Mouse (Mus musculus) midbrain, embryonic 12.5 days (tissue): ENCODE data around the gene Afmid. TPM values are rescaled to one million over a fixed set of nuclear protein-coding genes. Genes with fewer than 3 reads are reported as not detected.

Source experiments
- ATAC-seq: fragments of 200-750 bp; cut with Nextera tagmentation; 2 replicates; pipeline ENCODE4 v1.8.0; 2017; ENCODE audit warnings: low read depth, moderate TSS enrichment, moderate library complexity; ENCODE audit not compliant: low FRiP score
- H3K27ac ChIP-seq: fragments of 300-500 bp; sonication (generic); replicated peaks from 2 replicates; pipeline ENCODE4 v1.5.1; 2016; ENCODE audit warnings: mild to moderate bottlenecking
- H3K27me3 ChIP-seq: fragments of 300-500 bp; sonication (generic); 2 replicates; pipeline ENCODE4 v1.6.1; 2016; ENCODE audit warnings: mild to moderate bottlenecking
- H3K36me3 ChIP-seq: fragments of 300-500 bp; sonication (generic); 2 replicates; pipeline ENCODE4 v1.6.1; 2016
- H3K4me1 ChIP-seq: fragments of 300-500 bp; sonication (generic); 2 replicates; pipeline ENCODE4 v1.6.1; 2016
- H3K4me2 ChIP-seq: fragments of 300-500 bp; sonication (generic); replicated peaks from 2 replicates; pipeline ENCODE4 v1.6.1; 2016; ENCODE audit warnings: mild to moderate bottlenecking, moderate library complexity
- H3K4me3 ChIP-seq: fragments of 300-500 bp; sonication (generic); 2 replicates; pipeline ENCODE4 v1.5.1; 2016; ENCODE audit warnings: mild to moderate bottlenecking
- H3K9ac ChIP-seq: fragments of 300-500 bp; sonication (generic); replicated peaks from 2 replicates; pipeline ENCODE4 v1.6.1; 2016; ENCODE audit warnings: mild to moderate bottlenecking, moderate library complexity
- H3K9me3 ChIP-seq: fragments of 300-500 bp; sonication (generic); 2 replicates; pipeline ENCODE4 v1.6.1; 2016; ENCODE audit warnings: mild to moderate bottlenecking
- WGBS: fragments of 180-500 bp; shearing (Covaris S2); methylation state at CpG from one replicate; pipeline ENCODE4 v1.1.7; 2016; 5-methylcytosine and 5-hydroxymethylcytosine counted together
- polyA plus RNA-seq: library from polyadenylated mRNA; unstranded; fragments of >200 nt; fragmentation: Nextera tagmentation; extraction: Ambion mirVana; gene quantifications from 2 replicates; pipeline ENCODE4 v1.2.1, GENCODE M21; 2016

The Afmid gene
- polyA plus RNA-seq, 1 experiment from 2014 or later: 4.4 TPM

DNA sequence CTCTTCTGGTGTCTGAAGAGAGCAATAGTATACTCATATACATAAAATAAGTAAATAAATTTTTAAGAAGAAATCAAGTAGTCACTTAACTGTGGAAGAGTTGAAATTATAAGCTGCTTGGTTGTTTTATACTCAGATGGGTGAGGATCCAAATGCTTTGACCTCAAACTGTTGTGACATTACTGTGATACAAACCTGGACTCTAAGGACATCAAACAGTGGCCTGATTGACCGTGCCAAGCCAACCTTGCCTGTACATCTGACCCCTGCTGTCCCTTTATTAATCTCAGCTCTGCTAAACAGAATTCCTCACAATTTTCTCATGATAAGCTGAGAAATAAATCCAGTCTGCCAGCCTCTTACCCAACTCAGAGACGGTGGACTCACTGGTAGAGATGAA, 19.9 kb downstream of the Afmid start:
- no peak overlapping the region for H3K27ac ChIP-seq
- no peaks in the 10 kb centered on the region for H3K36me3 ChIP-seq
- H3K4me2 ChIP-seq: no peak overlapping the region
- 84% methylated on average over 2 of the region's 2 CpGs for WGBS
- ATAC-seq: no peak
- peaks cover 23% of the 10 kb centered on the region for H3K4me1 ChIP-seq
- no peaks in the 10 kb centered on the region for H3K27me3 ChIP-seq
- H3K9me3 ChIP-seq: no peaks in the 10 kb centered on the region
- H3K4me3 ChIP-seq: no peak overlapping the region
- no peak overlapping the region for H3K9ac ChIP-seq

- 51% methylated on average over 5 of the region's 5 CpGs for WGBS
- peaks cover 28% of the 10 kb centered on the region for H3K4me1 ChIP-seq
These were observed 20.9 kb downstream of the Afmid start for GRCm38 (mm10) chr11:117846640-117847039.

DNA sequence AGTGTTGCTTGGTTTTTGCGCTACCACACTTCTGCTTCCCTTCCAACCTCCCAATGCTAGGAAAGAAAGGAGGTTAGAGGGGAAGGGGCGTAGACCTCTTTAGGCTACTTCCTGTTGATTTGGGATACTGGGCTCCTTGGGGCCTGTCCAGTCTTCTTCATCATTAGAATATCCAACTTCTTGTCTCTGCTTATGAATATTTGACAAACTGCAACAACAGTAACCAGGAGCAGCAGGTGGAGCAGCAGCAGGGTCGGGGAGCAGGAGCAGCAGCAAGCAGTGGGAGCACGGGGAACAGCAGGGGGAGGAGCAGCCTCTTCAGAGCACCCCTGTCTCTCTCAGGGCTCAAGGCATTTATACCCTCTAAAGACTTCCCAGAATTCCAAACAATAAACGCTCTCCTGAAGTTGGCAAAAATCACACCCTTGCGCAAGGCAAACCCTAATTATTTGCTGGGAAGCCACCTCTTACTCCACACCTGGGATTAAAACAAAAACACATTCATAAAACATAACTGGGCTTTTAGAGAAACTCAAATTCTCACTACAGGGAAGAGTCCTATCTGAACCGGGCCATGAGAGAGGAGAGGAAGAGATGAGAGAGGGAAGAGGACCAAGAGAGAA, 22.0 kb downstream of the Afmid start:
- ATAC-seq: no peak
- Histone ChIP-seq H3K27ac (peak overlapping the region; percentile 97), H3K27me3 (no peaks in the 10 kb centered on the region), H3K9me3 (no peaks in the 10 kb centered on the region), H3K36me3 (peaks cover 12% of the 10 kb centered on the region), H3K4me2 (peak overlapping the region; percentile 85), H3K4me3 (peak overlapping the region; percentile 65; the same call in 1 of the 2 replicates), H3K4me1 (peaks cover 28% of the 10 kb centered on the region), H3K9ac (peak overlapping the region; percentile 82)
- 83% methylated on average over 7 of the region's 7 CpGs for WGBS

More at GRCm38 (mm10) chr11:117846640-117847039, 20.9 kb downstream of the Afmid start:
- Histone ChIP-seq H3K27ac (no peak overlapping the region), H3K9ac (no peak overlapping the region), H3K36me3 (peaks cover 1% of the 10 kb centered on the region; the same call in 1 of the 2 replicates), H3K4me2 (no peak overlapping the region), H3K9me3 (no peaks in the 10 kb centered on the region), H3K27me3 (no peaks in the 10 kb centered on the region), H3K4me3 (no peak overlapping the region)
- ATAC-seq: no peak

- H3K9me3 ChIP-seq: no peaks in the 10 kb centered on the region
- peaks cover 28% of the 10 kb centered on the region for H3K4me1 ChIP-seq
- H3K9ac ChIP-seq: peak overlapping the region; percentile 82
- peak overlapping the region; percentile 97 for H3K27ac ChIP-seq
- H3K4me2 ChIP-seq: peak overlapping the region; percentile 85
- ATAC-seq: peak; percentile 83
- H3K27me3 ChIP-seq: no peaks in the 10 kb centered on the region
- H3K4me3 ChIP-seq: peak overlapping the region; percentile 65
- peaks cover 19% of the 10 kb centered on the region for H3K36me3 ChIP-seq
- WGBS: 10% methylated on average over 19 of the region's 19 CpGs
These were observed 22.7 kb downstream of the Afmid start for GRCm38 (mm10) chr11:117848271-117848984.

DNA sequence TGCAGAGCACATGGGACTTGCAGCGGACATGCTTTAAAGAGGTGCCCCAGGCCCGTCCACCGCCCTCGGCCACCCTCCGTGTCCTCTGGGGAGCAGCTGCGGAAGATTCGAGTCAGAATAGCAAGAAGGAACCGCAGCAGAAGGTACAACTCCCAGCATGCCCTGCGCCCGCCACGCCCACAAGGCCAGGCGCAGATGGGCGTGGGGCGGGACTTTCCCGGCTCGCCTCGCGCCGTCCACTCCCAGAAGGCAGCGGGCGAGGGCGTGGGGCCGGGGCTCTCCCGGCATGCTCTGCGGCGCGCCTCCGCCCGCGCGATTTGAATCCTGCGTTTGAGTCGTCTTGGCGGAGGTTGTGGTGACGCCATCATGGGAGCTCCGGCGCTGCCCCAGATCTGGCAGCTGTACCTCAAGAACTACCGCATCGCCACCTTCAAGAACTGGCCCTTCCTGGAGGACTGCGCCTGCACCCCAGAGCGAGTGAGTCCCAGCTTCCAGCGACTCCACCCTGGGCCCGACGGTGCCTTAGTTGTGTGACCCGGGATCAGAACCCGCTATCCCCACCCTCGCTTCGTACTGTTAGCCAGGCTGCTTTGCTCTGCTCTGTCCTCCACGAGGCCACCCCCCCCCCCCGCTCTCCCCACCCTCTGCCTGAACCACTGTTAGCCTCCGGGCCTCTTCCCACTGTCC, 23.4 kb downstream of the Afmid start, which contains the start of gene Birc5:
TSS of gene Birc5 (plus strand) at position 267 of the 687 bp plus-strand sequence.
- Histone ChIP-seq H3K36me3 (peaks cover 25% of the 10 kb centered on the region), H3K27me3 (no peaks in the 10 kb centered on the region), H3K9me3 (no peaks in the 10 kb centered on the region), H3K4me1 (peaks cover 28% of the 10 kb centered on the region), H3K4me2 (peak within 1 kb of the TSS; percentile 85), H3K4me3 (peak within 1 kb of the TSS; percentile 65), H3K9ac (peak within 1 kb of the TSS; percentile 82), H3K27ac (peak within 1 kb of the TSS; percentile 97)
- ATAC-seq: peak; percentile 94
- WGBS: under 1% methylated on average over 51 of the region's 51 CpGs

GRCm38 (mm10) chr11:117852875-117853274, 27.2 kb downstream of the Afmid start:
- peaks cover 57% of the 10 kb centered on the region for H3K36me3 ChIP-seq
- H3K9me3 ChIP-seq: no peaks in the 10 kb centered on the region
- H3K9ac ChIP-seq: no peak overlapping the region
- H3K27ac ChIP-seq: no peak overlapping the region
- WGBS: 95% methylated on average over 3 of the region's 3 CpGs
- H3K27me3 ChIP-seq: no peaks in the 10 kb centered on the region
- no peak overlapping the region for H3K4me2 ChIP-seq
- no peak for ATAC-seq
- peaks cover 25% of the 10 kb centered on the region for H3K4me1 ChIP-seq
- H3K4me3 ChIP-seq: no peak overlapping the region

GRCm38 (mm10) chr11:117854241-117854640, 28.5 kb downstream of the Afmid start:
- Histone ChIP-seq H3K9me3 (no peaks in the 10 kb centered on the region), H3K9ac (no peak overlapping the region), H3K27me3 (peaks cover 10% of the 10 kb centered on the region), H3K4me3 (no peak overlapping the region), H3K4me2 (no peak overlapping the region), H3K27ac (no peak overlapping the region), H3K36me3 (peaks cover 57% of the 10 kb centered on the region), H3K4me1 (peaks cover 18% of the 10 kb centered on the region)
- WGBS: 92% methylated on average over 9 of the region's 9 CpGs
- no peak for ATAC-seq

DNA sequence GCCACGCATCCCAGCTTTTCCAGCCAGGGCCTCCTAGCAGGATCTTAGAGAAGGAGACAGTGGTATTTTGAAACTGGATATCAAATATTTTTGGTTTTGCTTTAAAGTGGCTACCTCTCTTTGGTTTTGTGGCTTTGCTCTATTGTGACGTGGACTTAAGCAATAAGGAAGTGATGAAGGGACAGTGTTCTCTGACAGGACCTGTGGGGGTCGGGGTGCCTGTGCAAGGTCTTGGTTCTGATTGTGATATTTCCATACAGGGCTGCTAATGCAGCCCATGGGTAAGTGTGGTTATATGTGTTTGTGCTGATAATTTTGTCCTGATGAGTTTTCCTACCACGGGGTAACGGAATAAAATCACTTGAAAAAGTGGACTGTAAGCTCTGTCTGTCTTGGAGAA, 29.6 kb downstream of the Afmid start:
- WGBS: 95% methylated on average over 5 of the region's 5 CpGs

DNA sequence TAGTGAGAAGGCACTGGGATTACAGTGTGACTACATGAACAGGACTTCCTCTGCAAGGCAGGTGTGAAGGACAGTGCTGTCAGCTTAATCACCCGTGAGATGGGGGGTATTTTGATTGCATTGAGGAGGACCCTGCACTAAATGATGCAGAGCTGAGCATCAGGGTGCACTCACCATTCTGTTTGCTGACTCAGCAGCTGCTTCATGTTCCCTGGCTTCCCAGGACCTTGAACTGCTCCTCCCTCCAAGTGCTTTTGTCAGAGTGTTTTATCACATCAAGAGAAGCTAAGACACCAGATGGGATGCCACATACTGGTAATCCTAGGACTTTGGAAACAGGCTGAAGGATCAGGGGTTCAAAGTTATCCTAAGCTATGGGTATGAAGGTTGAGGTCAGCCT, 30.3 kb downstream of the Afmid start:
- peaks cover 27% of the 10 kb centered on the region for H3K27me3 ChIP-seq
- no peak overlapping the region for H3K9ac ChIP-seq
- H3K27ac ChIP-seq: no peak overlapping the region
- WGBS: 90% methylated on average over 1 of the region's 1 CpGs
- H3K9me3 ChIP-seq: no peaks in the 10 kb centered on the region
- no peak overlapping the region for H3K4me3 ChIP-seq
- ATAC-seq: no peak
- peaks cover 57% of the 10 kb centered on the region for H3K36me3 ChIP-seq
- H3K4me1 ChIP-seq: peaks cover 13% of the 10 kb centered on the region
- no peak overlapping the region for H3K4me2 ChIP-seq

More for the DNA sequence above, 29.6 kb downstream of the Afmid start:
- H3K4me3 ChIP-seq: no peak overlapping the region
- peaks cover 21% of the 10 kb centered on the region for H3K27me3 ChIP-seq
- H3K4me2 ChIP-seq: no peak overlapping the region
- ATAC-seq: no peak
- H3K27ac ChIP-seq: no peak overlapping the region
- H3K9me3 ChIP-seq: no peaks in the 10 kb centered on the region
- H3K9ac ChIP-seq: no peak overlapping the region
- H3K36me3 ChIP-seq: peaks cover 57% of the 10 kb centered on the region
- peaks cover 15% of the 10 kb centered on the region for H3K4me1 ChIP-seq

GRCm38 (mm10) chr11:117857462-117857861, 31.7 kb downstream of the Afmid start:
- Histone ChIP-seq H3K27me3 (peaks cover 42% of the 10 kb centered on the region), H3K36me3 (peaks cover 48% of the 10 kb centered on the region), H3K9me3 (no peaks in the 10 kb centered on the region), H3K27ac (no peak overlapping the region), H3K4me3 (no peak overlapping the region), H3K9ac (no peak overlapping the region), H3K4me1 (peaks cover 10% of the 10 kb centered on the region), H3K4me2 (no peak overlapping the region)
- no peak for ATAC-seq
- WGBS: 96% methylated on average over 10 of the region's 10 CpGs

DNA sequence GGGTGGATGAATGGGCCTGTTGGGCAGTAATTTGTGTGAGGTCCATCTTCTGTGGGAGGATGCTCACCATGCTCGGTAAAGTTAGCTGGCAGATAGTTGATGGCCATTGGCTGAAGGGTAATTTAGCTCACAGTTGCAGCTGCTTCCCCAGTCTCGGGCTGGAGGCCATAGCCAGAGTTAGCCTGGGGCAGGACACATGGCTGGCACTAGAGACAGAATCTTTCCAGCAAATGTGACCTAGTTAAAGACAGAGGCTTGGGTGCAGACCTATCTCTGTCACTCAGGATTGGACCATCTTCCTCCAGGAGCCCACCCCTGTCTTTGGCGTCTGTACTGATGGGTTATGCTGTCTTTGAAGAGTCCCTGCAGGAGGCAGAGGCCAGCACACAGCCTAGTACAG, 32.7 kb downstream of the Afmid start:
- peaks cover 19% of the 10 kb centered on the region for H3K4me1 ChIP-seq
- no peaks in the 10 kb centered on the region for H3K9me3 ChIP-seq
- no peak overlapping the region for H3K9ac ChIP-seq
- whole genome bisulfite sequencing: 62% methylated on average over 3 of the region's 3 CpGs
- H3K27ac ChIP-seq: no peak overlapping the region
- no peak overlapping the region for H3K4me3 ChIP-seq
- no peak for ATAC-seq
- no peak overlapping the region for H3K4me2 ChIP-seq
- H3K36me3 ChIP-seq: peaks cover 38% of the 10 kb centered on the region
- H3K27me3 ChIP-seq: peaks cover 51% of the 10 kb centered on the region

- peaks cover 34% of the 10 kb centered on the region for H3K4me1 ChIP-seq
These were observed 34.9 kb downstream of the Afmid start, which contains the start of gene Tmem235 for GRCm38 (mm10) chr11:117860601-117861000. TSS of gene Tmem235 (plus strand) at chr11:117860752.

More at GRCm38 (mm10) chr11:117860601-117861000, 34.9 kb downstream of the Afmid start, which contains the start of gene Tmem235:
- peak within 1 kb of the TSS; percentile 41; the same call in 1 of the 2 replicates for H3K9ac ChIP-seq
- no peak within 1 kb of the TSS for H3K4me3 ChIP-seq
- H3K27me3 ChIP-seq: peaks cover 69% of the 10 kb centered on the region
- peak within 1 kb of the TSS; percentile 21; the same call in 1 of the 2 replicates for H3K4me2 ChIP-seq
- no peak within 1 kb of the TSS for H3K27ac ChIP-seq
- no peak for ATAC-seq
- peaks cover 20% of the 10 kb centered on the region for H3K36me3 ChIP-seq
- WGBS: 4% methylated on average over 23 of the region's 23 CpGs
- no peaks in the 10 kb centered on the region for H3K9me3 ChIP-seq
